Mouse (Mus musculus) liver, embryonic 14.5 days (tissue): ENCODE results near the gene Chrd.

Experiments
- CTCF ChIP-seq: IDR thresholded peaks from 2 replicates; pipeline ENCODE4 v1.5.1; 2016; ENCODE audit warnings: antibody characterized with exemption, low read depth, control low read depth
- EP300 ChIP-seq: IDR thresholded peaks from 2 replicates; pipeline ENCODE4 v1.6.1; 2016; ENCODE audit warnings: antibody characterized with exemption, low read depth

GRCm38 (mm10) chr16:20695622-20696323 lies 37.2 kb upstream of the Chrd start:
- TF ChIP-seq CTCF (no peak), EP300 (no peak)
